Mouse (Mus musculus) ES-Bruce4 (cell line): Measurements from ENCODE around the gene Rwdd1.

Source experiments
- CTCF ChIP-seq: IDR thresholded peaks from one replicate; pipeline ENCODE4 v1.8.1; 2011; ENCODE audit warnings: low read depth, low read length
- EP300 ChIP-seq: IDR thresholded peaks from 2 replicates; pipeline ENCODE4 v1.6.1; 2011; ENCODE audit warnings: low read depth, low read length; ENCODE audit not compliant: insufficient read depth
- POLR2A ChIP-seq: IDR thresholded peaks from one replicate; pipeline ENCODE4 v1.8.1; 2011; ENCODE audit warnings: low read length; ENCODE audit not compliant: insufficient read depth

DNA sequence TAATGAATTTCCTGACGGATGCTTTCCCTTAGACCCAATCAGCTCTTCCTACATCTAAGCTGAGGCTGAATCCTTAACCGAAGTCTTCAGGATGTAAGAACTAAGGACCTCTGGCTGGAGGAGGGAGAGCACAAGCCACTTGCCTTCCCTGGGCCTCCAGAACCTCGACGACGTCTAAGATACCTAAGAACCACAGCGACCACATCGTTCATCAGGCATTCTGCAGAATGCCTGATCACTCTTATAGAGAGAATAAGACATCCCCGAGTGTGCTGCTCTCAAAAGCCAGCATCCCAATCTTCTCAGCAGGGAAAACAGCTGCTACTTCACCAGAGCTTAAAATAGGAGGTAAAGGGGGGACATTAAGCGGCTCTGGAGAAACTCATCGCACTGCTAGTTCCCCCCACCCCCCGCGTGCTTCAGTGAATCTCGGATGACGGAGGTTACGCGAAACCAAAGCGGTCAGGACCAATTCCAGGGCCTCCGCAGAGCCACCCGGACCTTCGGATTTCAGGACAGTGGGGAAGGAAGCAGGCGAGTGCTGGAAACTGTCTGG, 600 bp downstream of the Rwdd1 start:
- TF ChIP-seq CTCF (no peak), POLR2A (no peak), EP300 (no peak)
